Mouse (Mus musculus) heart, embryonic 16.5 days (tissue): ENCODE results near the gene Paox. TPM values are rescaled to one million over a fixed set of nuclear protein-coding genes. Genes with fewer than 3 reads are reported as not detected.

Experiments
- ATAC-seq: fragments of 200-750 bp; cut with Nextera tagmentation; replicated peaks from 2 replicates; pipeline ENCODE4 v1.8.0; 2017; ENCODE audit warnings: moderate number of reproducible peaks; ENCODE audit not compliant: insufficient read depth, low FRiP score; ENCODE audit errors: extremely low read depth
- H3K27ac ChIP-seq: fragments of 300-500 bp; sonication (generic); 2 replicates; pipeline ENCODE4 v1.5.1; 2014; ENCODE audit warnings: mild to moderate bottlenecking, low read length, control low read depth, moderate library complexity
- H3K27me3 ChIP-seq: fragments of 300-500 bp; sonication (generic); 2 replicates; pipeline ENCODE4 v1.6.1; 2014; ENCODE audit warnings: low read length, mixed read lengths; ENCODE audit not compliant: control insufficient read depth, insufficient read depth
- H3K36me3 ChIP-seq: fragments of 300-500 bp; sonication (generic); 2 replicates; pipeline ENCODE4 v1.6.1; 2014; ENCODE audit not compliant: control insufficient read depth, insufficient read depth
- H3K4me1 ChIP-seq: fragments of 300-500 bp; sonication (generic); 2 replicates; pipeline ENCODE4 v1.6.1; 2014; ENCODE audit warnings: low read length, mixed read lengths; ENCODE audit not compliant: control insufficient read depth, insufficient read depth
- H3K4me2 ChIP-seq: fragments of 300-500 bp; sonication (generic); 2 replicates; pipeline ENCODE4 v1.6.1; 2014; ENCODE audit warnings: low read depth, mild to moderate bottlenecking, control low read depth, low read length
- H3K4me3 ChIP-seq: fragments of 300-500 bp; sonication (generic); 2 replicates; pipeline ENCODE4 v1.5.1; 2014; ENCODE audit warnings: mild to moderate bottlenecking, control low read depth, low read length
- H3K9ac ChIP-seq: fragments of 300-500 bp; sonication (generic); 2 replicates; pipeline ENCODE4 v1.6.1; 2014; ENCODE audit warnings: low read length, control low read depth
- H3K9me3 ChIP-seq: fragments of 300-500 bp; sonication (generic); replicated peaks from 2 replicates; pipeline ENCODE4 v1.6.1; 2016; ENCODE audit warnings: low read length; ENCODE audit not compliant: control insufficient read depth
- WGBS: fragments of 180-500 bp; shearing (Covaris S2); extraction: QIAGEN DNeasy Blood & Tissue Kit; methylation state at CpG from one replicate; pipeline ENCODE4 v1.1.7; 2014; 5-methylcytosine and 5-hydroxymethylcytosine counted together
- polyA plus RNA-seq: library from polyadenylated mRNA; unstranded; fragments of >200 nt; fragmentation: Nextera tagmentation; extraction: Ambion mirVana; gene quantifications from 2 replicates; pipeline ENCODE4 v1.2.1, GENCODE M21; 2015

The Paox gene
- polyA plus RNA-seq, 1 experiment from 2014 or later = 9.5 TPM

GRCm38 (mm10) chr7:140180692-140181091 is 65.1 kb downstream of the Paox start:
- no peak overlapping the region for H3K4me2 ChIP-seq
- no peak overlapping the region for H3K9ac ChIP-seq
- no peaks in the 10 kb centered on the region for H3K9me3 ChIP-seq
- no peaks in the 10 kb centered on the region for H3K36me3 ChIP-seq
- ATAC-seq = no peak
- no peak overlapping the region for H3K27ac ChIP-seq
- 70% methylated on average over 2 of the region's 2 CpGs for WGBS
- no peaks in the 10 kb centered on the region for H3K4me1 ChIP-seq
- no peaks in the 10 kb centered on the region for H3K27me3 ChIP-seq
- H3K4me3 ChIP-seq = no peak overlapping the region

GRCm38 (mm10) chr7:140184206-140184605 is 68.6 kb downstream of the Paox start:
- H3K4me2 ChIP-seq = no peak overlapping the region
- no peaks in the 10 kb centered on the region for H3K27me3 ChIP-seq
- ATAC-seq = no peak
- no peaks in the 10 kb centered on the region for H3K36me3 ChIP-seq
- no peaks in the 10 kb centered on the region for H3K4me1 ChIP-seq
- no peak overlapping the region for H3K4me3 ChIP-seq
- no peak overlapping the region for H3K9ac ChIP-seq
- 78% methylated on average over 4 of the region's 4 CpGs for WGBS
- H3K9me3 ChIP-seq = no peaks in the 10 kb centered on the region
- no peak overlapping the region for H3K27ac ChIP-seq

Other genes starting within 250 kb of the Paox start
- gene Kndc1, start 221.1 kb upstream of the Paox start, polyA plus RNA-seq = 0.37 and 0.47 TPM in 2 replicates
- 0.71 and 2.0 TPM in 2 replicates for gene Utf1, start 172.0 kb upstream of the Paox start, polyA plus RNA-seq
- gene 6430531B16Rik, start 137.0 kb upstream of the Paox start, polyA plus RNA-seq = 0.66 and 0.69 TPM in 2 replicates
- gene Adam8, start 123.2 kb upstream of the Paox start, polyA plus RNA-seq = 1.7 and 2.8 TPM in 2 replicates
- gene Zfp511, start 79.4 kb upstream of the Paox start, polyA plus RNA-seq = 32.1 and 36.5 TPM in 2 replicates
- gene Tubgcp2, start 79.1 kb upstream of the Paox start, polyA plus RNA-seq = 34.6 and 39.9 TPM in 2 replicates
- gene Msx3, start 66.7 kb upstream of the Paox start, polyA plus RNA-seq = not detected in 2 replicates
- gene Caly, start 33.3 kb upstream of the Paox start, polyA plus RNA-seq = 0.47 and 0.66 TPM in 2 replicates
- gene Prap1, start 22.4 kb upstream of the Paox start, polyA plus RNA-seq = 2.3 TPM in 1 of 2 replicates, not detected in the other
- 93.9 and 103 TPM in 2 replicates for gene Fuom, start 13.4 kb upstream of the Paox start, polyA plus RNA-seq
- 244 and 266 TPM in 2 replicates for gene Echs1, start 677 bp downstream of the Paox start, polyA plus RNA-seq
- 34.1 and 36.8 TPM in 2 replicates for gene Mtg1, start 21.8 kb downstream of the Paox start, polyA plus RNA-seq
- gene Sprn, start 39.1 kb downstream of the Paox start, polyA plus RNA-seq = 0.09 and 0.12 TPM in 2 replicates
- gene Olfr522, start 49.0 kb downstream of the Paox start, polyA plus RNA-seq = not detected in 2 replicates
- gene Olfr523, start 57.4 kb downstream of the Paox start, polyA plus RNA-seq = not detected in 2 replicates
- gene Olfr524, start 90.2 kb downstream of the Paox start, polyA plus RNA-seq = 0.27 and 0.43 TPM in 2 replicates
- 5.2 and 10.4 TPM in 2 replicates for gene Cd163l1, start 102.5 kb downstream of the Paox start, polyA plus RNA-seq
- gene 5830411N06Rik, start 131.5 kb downstream of the Paox start, polyA plus RNA-seq = 0.31 and 1.4 TPM in 2 replicates
- not detected in 2 replicates for gene Olfr525, start 205.1 kb downstream of the Paox start, polyA plus RNA-seq
- gene Olfr527, start 218.2 kb downstream of the Paox start, polyA plus RNA-seq = not detected in 2 replicates
- gene Olfr60, start 245.9 kb downstream of the Paox start, polyA plus RNA-seq = not detected in 2 replicates